In genomic region chr11:9538328-9538727, GRCm38 (mm10) we compare ENCODE assay signal across 26 mouse cellular contexts.
A peak's percentile ranks its signal among the peaks of the same experiment; 100 is the strongest.
DNase-seq lines count a peak whose midpoint lies in the region; ATAC-seq and TF ChIP-seq lines count a peak whose summit lies in the region.
"Had no signal": no experiment of that assay in that cellular context is flagged by ENCODE, and none has a peak within 500 bp of the region (broad histone marks: within the 10 kb centered on the region; RNA-seq: fewer than 3 reads in every experiment).

No protein-coding gene starts in this region.

- H3K27ac ChIP-seq in embryonic facial prominence, embryonic 14.5 days (replicated peaks; ENCODE audit: low read depth, low read length) = no peak overlapping the region
- no peak overlapping the region for H3K27ac ChIP-seq in forebrain, embryonic 14.5 days (ENCODE audit: low read depth, low read length)
- H3K27ac ChIP-seq: embryonic facial prominence, embryonic 15.5 days; forebrain, embryonic 10.5 days; gastrocnemius, adult 2 months; heart, embryonic 10.5 days; hindbrain, embryonic 13.5 days; hindbrain, postnatal 0 days had no signal

- no peaks in the 10 kb centered on the region for H3K9me3 ChIP-seq in embryonic facial prominence, embryonic 14.5 days (ENCODE audit: control insufficient read depth, low read length)
- no peaks in the 10 kb centered on the region for H3K9me3 ChIP-seq in forebrain, embryonic 14.5 days (replicated peaks; ENCODE audit: control insufficient read depth, low read length)
- H3K9me3 ChIP-seq: embryonic facial prominence, embryonic 15.5 days; forebrain, embryonic 10.5 days; G1E; heart, embryonic 10.5 days; hindbrain, embryonic 13.5 days had no signal

- no peaks in the 10 kb centered on the region for H3K27me3 ChIP-seq in C2C12 (ENCODE audit: control insufficient read depth, insufficient read depth, insufficient read length)
- H3K27me3 ChIP-seq in embryonic facial prominence, embryonic 14.5 days (replicated peaks; ENCODE audit: control insufficient read depth, insufficient read depth, low read length) = no peaks in the 10 kb centered on the region
- H3K27me3 ChIP-seq in forebrain, embryonic 14.5 days (replicated peaks; ENCODE audit: control insufficient read depth, insufficient read depth, low read length) = no peaks in the 10 kb centered on the region
- H3K27me3 ChIP-seq: embryonic facial prominence, embryonic 15.5 days; hindbrain, embryonic 13.5 days had no signal

- no peak overlapping the region for H3K4me3 ChIP-seq in C2C12 (ENCODE audit: insufficient read depth, poor library complexity, severe bottlenecking)
- no peak overlapping the region for H3K4me3 ChIP-seq in embryonic facial prominence, embryonic 14.5 days (ENCODE audit: low read depth, low read length)
- no peak overlapping the region for H3K4me3 ChIP-seq in forebrain, embryonic 14.5 days (ENCODE audit: low read depth, low read length)
- H3K4me3 ChIP-seq: embryonic facial prominence, embryonic 15.5 days; erythroblast, embryonic 14.5 days; forebrain, embryonic 10.5 days; gastrocnemius, adult 2 months; heart, embryonic 10.5 days; hindbrain, embryonic 13.5 days had no signal

- no peaks in the 10 kb centered on the region for H3K79me2 ChIP-seq in C2C12 (ENCODE audit: control insufficient read depth, insufficient read depth)

- H3K9ac ChIP-seq in embryonic facial prominence, embryonic 14.5 days (ENCODE audit: low read depth, low read length) = no peak overlapping the region
- no peak overlapping the region for H3K9ac ChIP-seq in forebrain, embryonic 14.5 days (ENCODE audit: low read length)
- H3K9ac ChIP-seq: embryonic facial prominence, embryonic 15.5 days; hindbrain, embryonic 13.5 days had no signal

- no peaks in the 10 kb centered on the region for H3K36me3 ChIP-seq in C2C12 (ENCODE audit: control insufficient read depth, insufficient read depth)
- no peaks in the 10 kb centered on the region for H3K36me3 ChIP-seq in embryonic facial prominence, embryonic 14.5 days (ENCODE audit: control insufficient read depth, insufficient read depth, low read length)
- H3K36me3 ChIP-seq in forebrain, embryonic 14.5 days (ENCODE audit: control insufficient read depth, insufficient read depth, low read length) = no peaks in the 10 kb centered on the region
- H3K36me3 ChIP-seq: embryonic facial prominence, embryonic 15.5 days; forebrain, embryonic 10.5 days; G1E; heart, embryonic 10.5 days; hindbrain, embryonic 13.5 days had no signal

- DNase-seq in Muller cell, postnatal 12 days (ENCODE audit: inconsistent ontology term) = peak; percentile 79
- DNase-seq in embryo, embryonic 10.5 days (ENCODE audit: low spot score) = peak; percentile 17
- peak; percentile 27 for DNase-seq in embryonic facial prominence, embryonic 14.5 days (ENCODE audit: low spot score)
- no peak for DNase-seq in urinary bladder, adult 18-20 months (ENCODE audit: low spot score in 2 of 2)
- DNase-seq in forebrain, embryonic 14.5 days (ENCODE audit: low spot score) = no peak
- no peak for DNase-seq in gastrocnemius, adult 8-10 months (ENCODE audit: low spot score in 2 of 2)
- DNase-seq: adrenal gland, adult 8-10 months; adrenal gland, postnatal 36 days; cerebellum, adult 2 months; cerebellum, postnatal 10 days; gastrocnemius, adult 2 months; gastrocnemius, postnatal 36 days; heart, adult 18-20 months; heart, postnatal 10 days; kidney, adult 11 months; kidney, adult 9 months had no signal

- H3K4me1 ChIP-seq in embryonic facial prominence, embryonic 14.5 days (ENCODE audit: control insufficient read depth, insufficient read depth, low read length) = no peaks in the 10 kb centered on the region
- H3K4me1 ChIP-seq in forebrain, embryonic 14.5 days (ENCODE audit: control insufficient read depth, insufficient read depth, low read length) = no peaks in the 10 kb centered on the region
- H3K4me1 ChIP-seq: embryonic facial prominence, embryonic 15.5 days; hindbrain, embryonic 13.5 days had no signal

- 36% methylated on average over 1 of the region's 1 CpGs for WGBS in embryonic facial prominence, embryonic 14.5 days
- 97% methylated on average over 1 of the region's 1 CpGs for WGBS in forebrain, embryonic 14.5 days

- no peak overlapping the region for H3K4me2 ChIP-seq in embryonic facial prominence, embryonic 14.5 days (ENCODE audit: low read depth, low read length)
- H3K4me2 ChIP-seq in forebrain, embryonic 14.5 days (ENCODE audit: low read length) = no peak overlapping the region
- H3K4me2 ChIP-seq: embryonic facial prominence, embryonic 15.5 days; hindbrain, embryonic 13.5 days had no signal

- no peak for TF ChIP-seq CTCF in C2C12 (IDR thresholded peaks at IDR 0.05; ENCODE audit: control insufficient read depth, insufficient read depth, insufficient read length)

- no peak overlapping the region for H3ac ChIP-seq in C2C12 (ENCODE audit: control insufficient read depth, insufficient read length, low read depth)

- no peaks in the 10 kb centered on the region for H3K79me3 ChIP-seq in C2C12 (ENCODE audit: low read depth)

- ATAC-seq in embryonic facial prominence, embryonic 14.5 days (ENCODE audit: low read depth) = no peak
- ATAC-seq in forebrain, embryonic 14.5 days = no peak
- ATAC-seq: CD4-positive, CD25-positive, alpha-beta regulatory T cell, adult 4 months; forebrain, embryonic 16.5 days; hindbrain, postnatal 0 days had no signal

TF ChIP-seq in C2C12, 6 proteins besides CTCF, POLR2A, EP300 and RAD21:
- TF ChIP-seq FOSL1 (IDR thresholded peaks at IDR 0.05; ENCODE audit: insufficient read depth, low read length, poor library complexity, severe bottlenecking) (no peak), MYOD1 (IDR thresholded peaks at IDR 0.05; ENCODE audit: control insufficient read depth, insufficient read length, low read depth) (peak; percentile 20), CEBPB (IDR thresholded peaks at IDR 0.05; ENCODE audit: low read depth) (no peak)

Comparison
In these comparisons a context has a peak if more than half of its experiments do, and no peak if none do; other contexts are left out.
1. DNase-seq: peak in Muller cell, postnatal 12 days (single experiment), embryo, embryonic 10.5 days (single experiment) and embryonic facial prominence, embryonic 14.5 days (single experiment); none in urinary bladder, adult 18-20 months (0 of 2), forebrain, embryonic 14.5 days (single experiment) and gastrocnemius, adult 8-10 months (0 of 2).